Mouse (Mus musculus) neural tube, embryonic 13.5 days (tissue): Measurements from ENCODE around the gene Rgs14. TPM values are rescaled to one million over a fixed set of nuclear protein-coding genes. Genes with fewer than 3 reads are reported as not detected.

ENCODE experiments used
- ATAC-seq: fragments of 200-750 bp; cut with Nextera tagmentation; 2 replicates; pipeline ENCODE4 v1.8.0; 2017; ENCODE audit warnings: low read depth, mild to moderate bottlenecking, moderate TSS enrichment, moderate library complexity
- H3K27ac ChIP-seq: fragments of 300-500 bp; sonication (generic); replicated peaks from 2 replicates; pipeline ENCODE4 v1.5.1; 2015; ENCODE audit warnings: moderate library complexity, mild to moderate bottlenecking, inconsistent platforms
- H3K27me3 ChIP-seq: fragments of 300-500 bp; sonication (generic); 2 replicates; pipeline ENCODE4 v1.6.1; 2015; ENCODE audit warnings: mild to moderate bottlenecking, inconsistent platforms
- H3K36me3 ChIP-seq: fragments of 300-500 bp; sonication (generic); 2 replicates; pipeline ENCODE4 v1.6.1; 2015; ENCODE audit warnings: mild to moderate bottlenecking, inconsistent platforms
- H3K4me1 ChIP-seq: fragments of 300-500 bp; sonication (generic); replicated peaks from 2 replicates; pipeline ENCODE4 v1.6.1; 2015; ENCODE audit warnings: inconsistent platforms
- H3K4me2 ChIP-seq: fragments of 300-500 bp; sonication (generic); 2 replicates; pipeline ENCODE4 v1.6.1; 2015; ENCODE audit warnings: inconsistent platforms, mild to moderate bottlenecking, moderate library complexity
- H3K4me3 ChIP-seq: fragments of 300-500 bp; sonication (generic); 2 replicates; pipeline ENCODE4 v1.5.1; 2015; ENCODE audit warnings: mild to moderate bottlenecking, inconsistent platforms
- H3K9ac ChIP-seq: fragments of 300-500 bp; sonication (generic); 2 replicates; pipeline ENCODE4 v1.6.1; 2015; ENCODE audit warnings: moderate library complexity, mild to moderate bottlenecking, inconsistent platforms
- H3K9me3 ChIP-seq: fragments of 300-500 bp; sonication (generic); 2 replicates; pipeline ENCODE4 v1.6.1; 2016; ENCODE audit warnings: inconsistent platforms
- WGBS: fragments of 180-500 bp; shearing (Covaris S2); methylation state at CpG from one replicate; pipeline ENCODE4 v1.1.7; 2015; 5-methylcytosine and 5-hydroxymethylcytosine counted together
- polyA plus RNA-seq: library from polyadenylated mRNA; unstranded; fragments of >200 nt; fragmentation: Nextera tagmentation; extraction: Ambion mirVana; gene quantifications from 2 replicates; pipeline ENCODE4 v1.2.1, GENCODE M21; 2015

The Rgs14 gene
- polyA plus RNA-seq, 1 experiment from 2014 or later = 0.13 TPM

GRCm38 (mm10) chr13:55361974-55362452 is 7.5 kb upstream of the Rgs14 start:
- peak; percentile 64 for ATAC-seq
- Histone ChIP-seq H3K4me1 (peaks cover 36% of the 10 kb centered on the region), H3K36me3 (peaks cover 34% of the 10 kb centered on the region), H3K4me2 (peak overlapping the region; percentile 96), H3K27me3 (peaks cover 8% of the 10 kb centered on the region), H3K4me3 (peak overlapping the region; percentile 95), H3K27ac (peak overlapping the region; percentile 92), H3K9ac (peak overlapping the region; percentile 95), H3K9me3 (no peaks in the 10 kb centered on the region)
- 1% methylated on average over 32 of the region's 32 CpGs for WGBS

GRCm38 (mm10) chr13:55362453-55363060 is 7.0 kb upstream of the Rgs14 start, which contains the start of gene Lman2:
TSS of gene Lman2 (minus strand) at chr13:55362783.
- Histone ChIP-seq H3K9ac (peak within 1 kb of the TSS; percentile 95), H3K36me3 (peaks cover 29% of the 10 kb centered on the region), H3K9me3 (no peaks in the 10 kb centered on the region), H3K4me1 (peaks cover 36% of the 10 kb centered on the region), H3K4me2 (peak within 1 kb of the TSS; percentile 96), H3K27ac (peak within 1 kb of the TSS; percentile 92), H3K4me3 (peak within 1 kb of the TSS; percentile 95), H3K27me3 (peaks cover 9% of the 10 kb centered on the region)
- WGBS = under 1% methylated on average over 35 of the region's 35 CpGs
- ATAC-seq = peak; percentile 99

- no peak for ATAC-seq
Measured at GRCm38 (mm10) chr13:55368401-55368800, 1.1 kb upstream of the Rgs14 start.

GRCm38 (mm10) chr13:55370234-55370633 is 702 bp downstream of the Rgs14 start:
- no peak for ATAC-seq
- Histone ChIP-seq H3K27ac (no peak overlapping the region), H3K9me3 (no peaks in the 10 kb centered on the region), H3K36me3 (no peaks in the 10 kb centered on the region), H3K9ac (no peak overlapping the region), H3K4me3 (no peak overlapping the region), H3K4me1 (no peaks in the 10 kb centered on the region), H3K4me2 (no peak overlapping the region), H3K27me3 (peaks cover 33% of the 10 kb centered on the region)
- 64% methylated on average over 3 of the region's 3 CpGs for WGBS

More at GRCm38 (mm10) chr13:55368401-55368800, 1.1 kb upstream of the Rgs14 start:
- Histone ChIP-seq H3K4me2 (no peak overlapping the region), H3K4me3 (no peak overlapping the region), H3K4me1 (no peaks in the 10 kb centered on the region), H3K27me3 (peaks cover 23% of the 10 kb centered on the region), H3K9ac (no peak overlapping the region), H3K27ac (no peak overlapping the region), H3K9me3 (no peaks in the 10 kb centered on the region), H3K36me3 (no peaks in the 10 kb centered on the region)
- WGBS = 85% methylated on average over 7 of the region's 7 CpGs

GRCm38 (mm10) chr13:55371007-55371681 is 1.6 kb downstream of the Rgs14 start:
- H3K27me3 ChIP-seq = peaks cover 37% of the 10 kb centered on the region
- no peaks in the 10 kb centered on the region for H3K9me3 ChIP-seq
- H3K36me3 ChIP-seq = no peaks in the 10 kb centered on the region
- no peak for ATAC-seq
- no peak overlapping the region for H3K9ac ChIP-seq
- no peak overlapping the region for H3K27ac ChIP-seq
- WGBS = 67% methylated on average over 8 of the region's 8 CpGs
- no peak overlapping the region for H3K4me3 ChIP-seq
- H3K4me2 ChIP-seq = no peak overlapping the region
- no peaks in the 10 kb centered on the region for H3K4me1 ChIP-seq

- H3K27ac ChIP-seq = no peak overlapping the region
- H3K4me1 ChIP-seq = no peaks in the 10 kb centered on the region
- no peak overlapping the region for H3K9ac ChIP-seq
- no peaks in the 10 kb centered on the region for H3K9me3 ChIP-seq
- H3K36me3 ChIP-seq = no peaks in the 10 kb centered on the region
- no peak overlapping the region for H3K4me2 ChIP-seq
- ATAC-seq = no peak
- no peak overlapping the region for H3K4me3 ChIP-seq
- WGBS = 72% methylated on average over 5 of the region's 5 CpGs
- H3K27me3 ChIP-seq = peaks cover 37% of the 10 kb centered on the region
Measured at GRCm38 (mm10) chr13:55371740-55372139, 2.2 kb downstream of the Rgs14 start.

GRCm38 (mm10) chr13:55374206-55374924 is 4.8 kb downstream of the Rgs14 start:
- no peaks in the 10 kb centered on the region for H3K4me1 ChIP-seq
- H3K4me2 ChIP-seq = no peak overlapping the region
- H3K36me3 ChIP-seq = no peaks in the 10 kb centered on the region
- H3K9me3 ChIP-seq = no peaks in the 10 kb centered on the region
- H3K9ac ChIP-seq = no peak overlapping the region
- 57% methylated on average over 6 of the region's 6 CpGs for WGBS
- no peak for ATAC-seq
- H3K27ac ChIP-seq = no peak overlapping the region
- H3K4me3 ChIP-seq = no peak overlapping the region
- H3K27me3 ChIP-seq = peaks cover 57% of the 10 kb centered on the region

GRCm38 (mm10) chr13:55375877-55376276 is 6.3 kb downstream of the Rgs14 start:
- Histone ChIP-seq H3K4me2 (no peak overlapping the region), H3K27ac (no peak overlapping the region), H3K4me1 (no peaks in the 10 kb centered on the region), H3K27me3 (peaks cover 60% of the 10 kb centered on the region), H3K9ac (no peak overlapping the region), H3K9me3 (no peaks in the 10 kb centered on the region), H3K36me3 (no peaks in the 10 kb centered on the region), H3K4me3 (no peak overlapping the region)
- WGBS = 79% methylated on average over 2 of the region's 2 CpGs
- no peak for ATAC-seq

- H3K27me3 ChIP-seq = peaks cover 86% of the 10 kb centered on the region
- no peak overlapping the region for H3K9ac ChIP-seq
- WGBS = 7% methylated on average over 32 of the region's 32 CpGs
- H3K4me1 ChIP-seq = no peaks in the 10 kb centered on the region
- ATAC-seq = no peak
- H3K4me2 ChIP-seq = no peak overlapping the region
- H3K27ac ChIP-seq = no peak overlapping the region
- no peaks in the 10 kb centered on the region for H3K9me3 ChIP-seq
- no peak overlapping the region for H3K4me3 ChIP-seq
- no peaks in the 10 kb centered on the region for H3K36me3 ChIP-seq
Measured at GRCm38 (mm10) chr13:55378907-55379580, 9.5 kb downstream of the Rgs14 start.

GRCm38 (mm10) chr13:55381790-55382189 is 12.3 kb downstream of the Rgs14 start:
- no peak for ATAC-seq
- Histone ChIP-seq H3K4me3 (no peak overlapping the region), H3K4me2 (no peak overlapping the region), H3K4me1 (no peaks in the 10 kb centered on the region), H3K27me3 (peaks cover 73% of the 10 kb centered on the region), H3K27ac (no peak overlapping the region), H3K9me3 (no peaks in the 10 kb centered on the region), H3K9ac (no peak overlapping the region), H3K36me3 (no peaks in the 10 kb centered on the region)
- WGBS = 84% methylated on average over 4 of the region's 4 CpGs

GRCm38 (mm10) chr13:55390644-55391043 is 21.1 kb downstream of the Rgs14 start:
- Histone ChIP-seq H3K9me3 (no peaks in the 10 kb centered on the region), H3K4me3 (no peak overlapping the region), H3K27me3 (no peaks in the 10 kb centered on the region), H3K27ac (no peak overlapping the region), H3K36me3 (no peaks in the 10 kb centered on the region), H3K4me2 (no peak overlapping the region), H3K4me1 (no peaks in the 10 kb centered on the region), H3K9ac (no peak overlapping the region)
- no peak for ATAC-seq
- 87% methylated on average over 3 of the region's 3 CpGs for WGBS

- no peak overlapping the region for H3K27ac ChIP-seq
- H3K36me3 ChIP-seq = no peaks in the 10 kb centered on the region
- H3K4me1 ChIP-seq = no peaks in the 10 kb centered on the region
- no peak overlapping the region for H3K4me2 ChIP-seq
- no peak overlapping the region for H3K9ac ChIP-seq
- no peaks in the 10 kb centered on the region for H3K9me3 ChIP-seq
- 70% methylated on average over 1 of the region's 1 CpGs for WGBS
- no peak overlapping the region for H3K4me3 ChIP-seq
- ATAC-seq = no peak
- H3K27me3 ChIP-seq = no peaks in the 10 kb centered on the region
Measured at GRCm38 (mm10) chr13:55391626-55392029, 22.1 kb downstream of the Rgs14 start.
